11 mouse cellular contexts compared by ENCODE assay signal in genomic region chr4:119921022-119921717, GRCm38 (mm10).
DNase-seq lines count a peak whose midpoint lies in the region; ATAC-seq lines count a peak whose summit lies in the region.
"Had no signal": no experiment of that assay in that cellular context is flagged by ENCODE, and none has a peak within 500 bp of the region (broad histone marks: within the 10 kb centered on the region; RNA-seq: fewer than 3 reads in every experiment).

No protein-coding gene starts in this region.

- 0 out of 2 replicates have a peak, but pooled peaks have one; percentile 30 for ATAC-seq in neutrophil, adult 5-6 weeks (ENCODE audit: extremely low read depth, insufficient number of reproducible peaks, low FRiP score, poor library complexity, severe bottlenecking)

- DNase-seq in adrenal gland, postnatal 14 days = peak; percentile 21
- no peak for DNase-seq in adrenal gland, adult 2 months
- peak; percentile 21 for DNase-seq in kidney, postnatal 10 days
- DNase-seq in kidney, adult 11 months = no peak
- peak; percentile 51 for DNase-seq in CD4-positive, CD25-positive, alpha-beta regulatory T cell, adult 2 months (ENCODE audit: low read depth, low spot score)
- DNase-seq in ovary, postnatal 14 days (ENCODE audit: low spot score) = no peak
- DNase-seq in heart, adult 9 months (ENCODE audit: low spot score in 2 of 2) = no peak
- DNase-seq: gastrocnemius, postnatal 10 days; heart, postnatal 10 days; kidney, adult 8-10 months had no signal

Comparison
In these comparisons a context has a peak if more than half of its experiments do, and no peak if none do; other contexts are left out.
1. DNase-seq: peak in adrenal gland, postnatal 14 days (single experiment), kidney, postnatal 10 days (single experiment) and CD4-positive, CD25-positive, alpha-beta regulatory T cell, adult 2 months (single experiment); none in adrenal gland, adult 2 months (single experiment), kidney, adult 11 months (single experiment), ovary, postnatal 14 days (single experiment) and heart, adult 9 months (0 of 2).